ENCODE assay signal across 8 mouse cellular contexts in genomic region chr9:62367510-62368071, GRCm38 (mm10). TPM values are rescaled to one million over a fixed set of nuclear protein-coding genes. Genes with fewer than 3 reads are reported as not detected.
DNase-seq lines count a peak whose midpoint lies in the region; ATAC-seq lines count a peak whose summit lies in the region.

No protein-coding gene starts in this region.

- H3K4me1 ChIP-seq in megakaryocyte, embryonic 14.5 days = peaks cover 98% of the 10 kb centered on the region
- peaks cover 55% of the 10 kb centered on the region for H3K4me1 ChIP-seq in hindbrain, embryonic 16.5 days (ENCODE audit: control insufficient read depth, insufficient read depth, low read depth, low read length)
- H3K4me1 ChIP-seq in lung, embryonic 16.5 days (replicated peaks; ENCODE audit: control insufficient read depth, insufficient read depth, low read length) = peaks cover 92% of the 10 kb centered on the region

- H3K9ac ChIP-seq in hindbrain, embryonic 16.5 days (ENCODE audit: low read depth, low read length) = no peak overlapping the region
- peak overlapping the region; percentile 40 for H3K9ac ChIP-seq in lung, embryonic 16.5 days (ENCODE audit: low read length)

- no peak for DNase-seq in layer of hippocampus, adult 11-12 months (ENCODE audit: low spot score)
- no peak for DNase-seq in embryo, embryonic 10 days (ENCODE audit: low spot score)
- no peak for DNase-seq in right cerebral cortex, postnatal 4 days

- H3K4me2 ChIP-seq in hindbrain, embryonic 16.5 days (ENCODE audit: low read length) = peak overlapping the region; percentile 8; the same call in 1 of the 2 replicates
- H3K4me2 ChIP-seq in lung, embryonic 16.5 days (ENCODE audit: low read depth, low read length) = 0 out of 2 replicates have a peak overlapping the region, but pooled peaks have one; percentile 11

- WGBS in hindbrain, embryonic 16.5 days = 44% methylated on average over 10 of the region's 10 CpGs
- 24% methylated on average over 10 of the region's 10 CpGs for WGBS in lung, embryonic 16.5 days

- peak overlapping the region; percentile 57; the same call in 1 of the 2 replicates for H3K27ac ChIP-seq in hindbrain, embryonic 16.5 days (ENCODE audit: low read depth, low read length)
- peak overlapping the region; percentile 89 for H3K27ac ChIP-seq in lung, embryonic 16.5 days (ENCODE audit: low read length)

- peaks cover 49% of the 10 kb centered on the region for H3K36me3 ChIP-seq in megakaryocyte, embryonic 14.5 days (replicated peaks; ENCODE audit: low read length)
- no peaks in the 10 kb centered on the region for H3K36me3 ChIP-seq in hindbrain, embryonic 16.5 days (ENCODE audit: control insufficient read depth, insufficient read depth, low read length)
- H3K36me3 ChIP-seq in lung, embryonic 16.5 days (ENCODE audit: control insufficient read depth, insufficient read depth, low read length) = peaks cover 4% of the 10 kb centered on the region; the same call in 1 of the 2 replicates

- no peaks in the 10 kb centered on the region for H3K9me3 ChIP-seq in megakaryocyte, embryonic 14.5 days
- no peaks in the 10 kb centered on the region for H3K9me3 ChIP-seq in hindbrain, embryonic 16.5 days (ENCODE audit: control insufficient read depth, low read length)
- H3K9me3 ChIP-seq in lung, embryonic 16.5 days (ENCODE audit: control insufficient read depth, low read length) = no peaks in the 10 kb centered on the region

- no peaks in the 10 kb centered on the region for H3K27me3 ChIP-seq in megakaryocyte, embryonic 14.5 days (replicated peaks)
- H3K27me3 ChIP-seq in hindbrain, embryonic 16.5 days (replicated peaks; ENCODE audit: control insufficient read depth, insufficient read depth, low read length) = no peaks in the 10 kb centered on the region
- H3K27me3 ChIP-seq in lung, embryonic 16.5 days (ENCODE audit: control insufficient read depth, insufficient read depth, low read depth, low read length) = no peaks in the 10 kb centered on the region

- ATAC-seq in megakaryocyte, adult 5-6 weeks (ENCODE audit: poor library complexity, severe bottlenecking) = no peak
- peak; percentile 55 for ATAC-seq in common myeloid progenitor, adult 5-6 weeks (replicated peaks; ENCODE audit: low read depth, poor library complexity, severe bottlenecking)
- no peak for ATAC-seq in hindbrain, embryonic 16.5 days
- ATAC-seq in lung, embryonic 16.5 days (ENCODE audit: low read depth) = peak; percentile 53; the same call in 1 of the 2 replicates

- peak overlapping the region; percentile 85 for H3K4me3 ChIP-seq in megakaryocyte, embryonic 14.5 days (replicated peaks)
- no peak overlapping the region for H3K4me3 ChIP-seq in hindbrain, embryonic 16.5 days (ENCODE audit: low read length)
- no peak overlapping the region for H3K4me3 ChIP-seq in lung, embryonic 16.5 days (ENCODE audit: low read length)

RNA-seq across cellular contexts. Expression of gene Anp32a, which starts 26.5 kb away (rescaled TPM):
- 15.3 and 263 TPM in 2 replicates for polyA plus RNA-seq in megakaryocyte, embryonic 14.5 days (2012; ENCODE audit: insufficient read depth, low replicate concordance)
- total RNA-seq in megakaryocyte, adult 5-6 weeks (2015) = 257 and 275 TPM in 2 replicates
- 587 and 621 TPM in 2 replicates for total RNA-seq in megakaryocyte, adult 5-6 weeks (2017)
- 731 and 775 TPM in 2 replicates for total RNA-seq in common myeloid progenitor, adult 5-6 weeks (2017)
- polyA plus RNA-seq in hindbrain, embryonic 16.5 days (2015; fragmentation: Nextera tagmentation; extraction: Ambion mirVana) = 115 and 156 TPM in 2 replicates
- polyA plus RNA-seq in lung, embryonic 16.5 days (2015; fragmentation: Nextera tagmentation; extraction: Ambion mirVana) = 195 and 205 TPM in 2 replicates

Comparison
In these comparisons a context has a peak if more than half of its experiments do, and no peak if none do; other contexts are left out.
1. ATAC-seq: peak in common myeloid progenitor, adult 5-6 weeks (single experiment) and lung, embryonic 16.5 days (single experiment); none in megakaryocyte, adult 5-6 weeks (single experiment) and hindbrain, embryonic 16.5 days (single experiment).